Mouse (Mus musculus): ENCODE data around the gene Plin2.

Plin2 gene

GRCm38 (mm10) chr4:86669780-86670201, at the start of gene Plin2:
Gene Plin2 (minus strand): TSS chr4:86670060.
- in situ Hi-C loops (cut with MboI; ENCODE audit: unreplicated experiment in 2 of 2), result no loop called here

GRCm38 (mm10) chr4:86718878-86719577, 49.2 kb upstream of the Plin2 start:
- in situ Hi-C loops (cut with MboI; ENCODE audit: unreplicated experiment in 2 of 2), result no loop called here

GRCm38 (mm10) chr4:86717176-86717575, 47.3 kb upstream of the Plin2 start:
- in situ Hi-C loops (cut with MboI; ENCODE audit: unreplicated experiment in 2 of 2), result no loop called here

- in situ Hi-C loops (cut with MboI; ENCODE audit: unreplicated experiment in 2 of 2), result no loop called here
Observed at GRCm38 (mm10) chr4:86715341-86715740, 45.5 kb upstream of the Plin2 start.

- in situ Hi-C loops (cut with MboI; ENCODE audit: unreplicated experiment in 2 of 2), result no loop called here
Observed at GRCm38 (mm10) chr4:86713518-86713917, 43.7 kb upstream of the Plin2 start.

GRCm38 (mm10) chr4:86712751-86713195, 42.9 kb upstream of the Plin2 start:
- in situ Hi-C loops (cut with MboI; ENCODE audit: unreplicated experiment in 2 of 2), result no loop called here

GRCm38 (mm10) chr4:86710666-86711215, 40.9 kb upstream of the Plin2 start:
- in situ Hi-C loops (cut with MboI; ENCODE audit: unreplicated experiment in 2 of 2), result no loop called here

- in situ Hi-C loops (cut with MboI; ENCODE audit: unreplicated experiment in 2 of 2), result no loop called here
Observed at GRCm38 (mm10) chr4:86710034-86710650, 40.3 kb upstream of the Plin2 start.

- in situ Hi-C loops (cut with MboI; ENCODE audit: unreplicated experiment in 2 of 2), result no loop called here
Observed at GRCm38 (mm10) chr4:86708801-86709200, 38.9 kb upstream of the Plin2 start.

GRCm38 (mm10) chr4:86699161-86699865, 29.5 kb upstream of the Plin2 start:
- in situ Hi-C loops (cut with MboI; ENCODE audit: unreplicated experiment in 2 of 2), result loop anchor here (5.0 to 25.0 kb wide), 6 partner anchors 152 to 1287 kb away; no protein-coding TSS in a partner anchor

GRCm38 (mm10) chr4:86696890-86697289, 27.0 kb upstream of the Plin2 start:
- in situ Hi-C loops (cut with MboI; ENCODE audit: unreplicated experiment in 2 of 2), result loop anchor here (5.0 to 25.0 kb wide), 6 partner anchors 150 to 1285 kb away; no protein-coding TSS in a partner anchor

- in situ Hi-C loops (cut with MboI; ENCODE audit: unreplicated experiment in 2 of 2), result loop anchor here (5.0 to 25.0 kb wide), 6 partner anchors 148 to 1283 kb away; no protein-coding TSS in a partner anchor
Observed at GRCm38 (mm10) chr4:86695081-86695480, 25.2 kb upstream of the Plin2 start.

GRCm38 (mm10) chr4:86692931-86693330, 23.1 kb upstream of the Plin2 start:
- in situ Hi-C loops (cut with MboI; ENCODE audit: unreplicated experiment in 2 of 2), result loop anchor here (10.0 to 25.0 kb wide), 4 partner anchors 148 to 1281 kb away; no protein-coding TSS in a partner anchor

GRCm38 (mm10) chr4:86691290-86691689, 21.4 kb upstream of the Plin2 start:
- in situ Hi-C loops (cut with MboI; ENCODE audit: unreplicated experiment in 2 of 2), result loop anchor here (10.0 to 25.0 kb wide), 4 partner anchors 146 to 1279 kb away; no protein-coding TSS in a partner anchor

- in situ Hi-C loops (cut with MboI; ENCODE audit: unreplicated experiment in 2 of 2), result loop anchor here (10.0 to 25.0 kb wide), 4 partner anchors 146 to 1278 kb away; no protein-coding TSS in a partner anchor
Observed at GRCm38 (mm10) chr4:86690768-86691167, 20.9 kb upstream of the Plin2 start.

- in situ Hi-C loops (cut with MboI; ENCODE audit: unreplicated experiment in 2 of 2), result loop anchor here (10.0 to 25.0 kb wide), 4 partner anchors 145 to 1278 kb away; no protein-coding TSS in a partner anchor
Observed at GRCm38 (mm10) chr4:86690194-86690593, 20.3 kb upstream of the Plin2 start.

GRCm38 (mm10) chr4:86689056-86689735, 19.3 kb upstream of the Plin2 start:
- in situ Hi-C loops (cut with MboI; ENCODE audit: unreplicated experiment in 2 of 2), result loop anchor here (25.0 kb wide), 2 partner anchors 852 to 1277 kb away; no protein-coding TSS in a partner anchor

GRCm38 (mm10) chr4:86686564-86686963, 16.7 kb upstream of the Plin2 start:
- in situ Hi-C loops (cut with MboI; ENCODE audit: unreplicated experiment in 2 of 2), result loop anchor here (25.0 kb wide), 2 partner anchors 849 to 1274 kb away; no protein-coding TSS in a partner anchor

GRCm38 (mm10) chr4:86686009-86686366, 16.1 kb upstream of the Plin2 start:
- in situ Hi-C loops (cut with MboI; ENCODE audit: unreplicated experiment in 2 of 2), result loop anchor here (25.0 kb wide), 2 partner anchors 849 to 1274 kb away; no protein-coding TSS in a partner anchor
